Mouse (Mus musculus): ENCODE data around the gene Sstr3. TPM values are rescaled to one million over a fixed set of nuclear protein-coding genes. Genes with fewer than 3 reads are reported as not detected.
A peak's percentile ranks its signal among the peaks of the same experiment; 100 is the strongest.

Sstr3 gene
- polyA plus RNA-seq, 1 experiment from 2014 or later: 0.36 TPM

DNA sequence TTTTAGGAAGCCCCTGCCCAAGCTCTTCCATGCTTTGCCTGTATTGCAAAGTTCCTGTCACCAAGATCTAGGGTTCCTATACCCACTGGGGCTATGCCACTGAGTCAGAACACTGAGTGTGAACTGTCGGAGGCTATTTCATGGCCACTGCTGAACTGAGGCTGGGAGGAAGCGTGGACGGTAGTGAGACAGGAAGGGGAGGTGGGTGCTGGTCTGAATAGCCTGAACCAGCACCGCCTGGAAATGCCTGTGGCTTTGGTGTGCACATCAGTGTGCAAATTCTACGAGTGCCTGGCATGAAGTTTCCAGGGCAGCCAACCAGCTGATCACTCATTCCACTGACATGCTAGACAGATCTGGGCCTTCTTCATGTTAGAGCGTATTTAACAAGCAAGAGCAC, 22.6 kb downstream of the Sstr3 start:
- no peak overlapping the region for H3K4me3 ChIP-seq (ENCODE audit: low read length)
- ATAC-seq (ENCODE audit: low FRiP score, low TSS enrichment): no peak
- peaks cover under 1% of the 10 kb centered on the region; the same call in 1 of the 2 replicates for H3K4me1 ChIP-seq (ENCODE audit: insufficient read depth, low read length)
- no peaks in the 10 kb centered on the region for H3K9me3 ChIP-seq (ENCODE audit: low read length)
- H3K4me2 ChIP-seq (replicated peaks; ENCODE audit: low read depth, low read length): no peak overlapping the region
- H3K9ac ChIP-seq (replicated peaks; ENCODE audit: low read length): no peak overlapping the region
- H3K27ac ChIP-seq (ENCODE audit: low read length): no peak overlapping the region
- no peaks in the 10 kb centered on the region for H3K27me3 ChIP-seq (ENCODE audit: insufficient read depth, low read length)
- WGBS: 70% methylated on average over 6 of the region's 6 CpGs
- no peaks in the 10 kb centered on the region for H3K36me3 ChIP-seq (ENCODE audit: insufficient read depth, low read length)

DNA sequence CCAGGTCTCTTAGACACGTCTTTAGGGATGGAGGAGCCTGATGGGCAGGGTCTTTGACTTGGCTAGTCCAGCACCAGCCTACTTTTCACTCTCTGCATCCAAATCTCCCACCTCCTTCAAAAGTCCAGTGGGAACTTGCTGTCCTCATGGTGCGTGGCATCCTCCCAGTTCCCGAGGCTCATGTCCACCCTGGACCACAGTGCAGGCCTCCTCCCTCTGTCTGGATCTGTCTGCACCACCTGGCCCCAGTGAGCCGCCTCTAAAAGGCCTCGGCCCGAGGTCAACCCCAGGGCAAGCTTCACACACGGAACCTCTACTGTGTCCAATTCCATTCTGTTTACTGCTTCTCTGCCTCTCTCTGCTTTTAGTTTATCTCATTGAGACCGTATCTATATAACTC, 23.2 kb downstream of the Sstr3 start:
- no peaks in the 10 kb centered on the region for H3K9me3 ChIP-seq (ENCODE audit: low read length)
- no peak overlapping the region for H3K4me2 ChIP-seq (replicated peaks; ENCODE audit: low read depth, low read length)
- H3K27me3 ChIP-seq (ENCODE audit: insufficient read depth, low read length): no peaks in the 10 kb centered on the region
- ATAC-seq (ENCODE audit: low FRiP score, low TSS enrichment): no peak
- no peaks in the 10 kb centered on the region for H3K4me1 ChIP-seq (ENCODE audit: insufficient read depth, low read length)
- H3K27ac ChIP-seq (ENCODE audit: low read length): no peak overlapping the region
- no peak overlapping the region for H3K4me3 ChIP-seq (ENCODE audit: low read length)
- WGBS: 62% methylated on average over 8 of the region's 8 CpGs
- no peak overlapping the region for H3K9ac ChIP-seq (replicated peaks; ENCODE audit: low read length)
- H3K36me3 ChIP-seq (ENCODE audit: insufficient read depth, low read length): no peaks in the 10 kb centered on the region

DNA sequence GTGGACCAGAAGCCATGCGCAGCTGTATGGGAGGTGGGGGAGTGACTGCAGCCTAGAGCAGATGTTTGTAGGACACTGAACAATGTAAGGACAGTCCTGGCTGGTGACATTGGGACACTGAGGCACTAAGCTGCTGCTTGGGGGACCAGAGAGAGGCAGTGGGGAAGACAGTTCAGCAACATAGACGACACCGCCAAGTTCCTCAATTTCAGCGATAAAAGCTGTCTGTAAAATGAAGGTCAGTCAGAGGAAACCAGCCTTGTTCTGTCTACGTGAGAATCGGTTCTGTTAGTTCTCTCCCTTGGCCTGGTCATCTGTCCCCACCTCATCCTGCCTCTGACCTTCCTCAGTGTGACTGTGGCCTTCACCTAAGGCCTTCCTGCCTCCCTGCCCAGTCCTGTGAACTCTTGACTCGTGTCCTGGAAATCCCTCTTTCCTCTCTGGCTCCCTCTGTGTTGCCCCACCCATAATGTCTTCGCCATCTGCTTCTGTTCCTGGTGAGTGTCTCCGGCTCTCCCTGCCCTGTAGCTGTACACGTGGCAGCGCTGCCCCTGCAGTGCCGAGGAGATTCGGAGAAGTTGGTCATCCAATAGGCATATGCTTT, 24.3 kb downstream of the Sstr3 start:
- ATAC-seq (ENCODE audit: low FRiP score, low TSS enrichment): no peak
- Histone ChIP-seq H3K9me3 (ENCODE audit: low read length) (no peaks in the 10 kb centered on the region), H3K36me3 (ENCODE audit: insufficient read depth, low read length) (no peaks in the 10 kb centered on the region), H3K27me3 (ENCODE audit: insufficient read depth, low read length) (no peaks in the 10 kb centered on the region), H3K4me1 (ENCODE audit: insufficient read depth, low read length) (no peaks in the 10 kb centered on the region), H3K4me3 (ENCODE audit: low read length) (no peak overlapping the region), H3K4me2 (replicated peaks; ENCODE audit: low read depth, low read length) (no peak overlapping the region), H3K9ac (replicated peaks; ENCODE audit: low read length) (no peak overlapping the region), H3K27ac (ENCODE audit: low read length) (no peak overlapping the region)
- 70% methylated on average over 13 of the region's 13 CpGs for WGBS

DNA sequence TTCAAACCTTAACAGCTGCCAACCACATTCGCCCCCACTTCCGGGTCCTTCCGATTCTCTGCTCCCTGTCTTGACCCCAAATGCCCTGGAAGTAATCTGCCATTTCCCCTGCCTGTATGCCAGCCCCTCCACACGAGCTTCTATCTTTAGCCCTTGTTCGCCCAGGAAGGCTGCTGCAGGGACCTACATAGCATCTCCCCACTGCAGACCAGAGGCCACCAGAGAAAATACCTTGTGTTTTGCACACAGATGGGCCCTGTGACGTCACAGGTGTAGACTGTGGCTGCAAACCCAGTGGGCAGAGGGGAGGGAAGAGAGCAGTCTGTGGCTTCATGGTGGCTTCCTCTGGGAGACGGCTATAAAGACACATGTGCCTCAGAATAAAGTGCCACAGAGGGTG, 26.3 kb downstream of the Sstr3 start:
- Histone ChIP-seq H3K9me3 (ENCODE audit: low read length) (no peaks in the 10 kb centered on the region), H3K27me3 (ENCODE audit: insufficient read depth, low read length) (no peaks in the 10 kb centered on the region), H3K4me2 (replicated peaks; ENCODE audit: low read depth, low read length) (no peak overlapping the region), H3K27ac (ENCODE audit: low read length) (no peak overlapping the region), H3K36me3 (ENCODE audit: insufficient read depth, low read length) (no peaks in the 10 kb centered on the region), H3K4me1 (ENCODE audit: insufficient read depth, low read length) (0 out of 2 replicates have a peak, but pooled peaks cover 3% of the 10 kb centered on the region), H3K9ac (replicated peaks; ENCODE audit: low read length) (no peak overlapping the region), H3K4me3 (ENCODE audit: low read length) (no peak overlapping the region)
- WGBS: 55% methylated on average over 7 of the region's 7 CpGs
- no peak for ATAC-seq (ENCODE audit: low FRiP score, low TSS enrichment)

DNA sequence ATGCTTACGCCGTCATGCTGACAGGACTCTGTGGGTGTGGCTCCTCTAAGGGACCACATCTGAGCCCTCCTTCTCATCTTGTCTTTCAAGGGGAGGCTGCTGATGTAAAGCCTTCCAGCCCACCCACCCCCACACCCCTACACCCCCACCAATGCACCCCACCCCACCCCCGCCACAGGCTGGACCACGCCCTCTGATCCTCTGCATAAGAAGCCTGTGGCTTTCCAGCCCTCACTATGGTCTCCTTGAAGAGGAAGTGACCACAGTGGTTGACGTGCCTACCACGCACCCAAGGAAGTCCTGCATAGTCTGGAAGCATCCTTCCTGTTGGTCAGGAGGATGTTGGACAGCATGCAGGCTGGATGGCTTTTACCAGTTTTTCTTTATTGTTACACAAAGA, 28.7 kb downstream of the Sstr3 start:
- Histone ChIP-seq H3K36me3 (ENCODE audit: insufficient read depth, low read length) (no peaks in the 10 kb centered on the region), H3K4me2 (replicated peaks; ENCODE audit: low read depth, low read length) (no peak overlapping the region), H3K27ac (ENCODE audit: low read length) (no peak overlapping the region), H3K4me1 (ENCODE audit: insufficient read depth, low read length) (peaks cover 16% of the 10 kb centered on the region; the same call in 1 of the 2 replicates), H3K4me3 (ENCODE audit: low read length) (no peak overlapping the region), H3K9ac (replicated peaks; ENCODE audit: low read length) (no peak overlapping the region), H3K9me3 (ENCODE audit: low read length) (no peaks in the 10 kb centered on the region), H3K27me3 (ENCODE audit: insufficient read depth, low read length) (no peaks in the 10 kb centered on the region)
- no peak for ATAC-seq (ENCODE audit: low FRiP score, low TSS enrichment)
- 83% methylated on average over 6 of the region's 6 CpGs for WGBS

DNA sequence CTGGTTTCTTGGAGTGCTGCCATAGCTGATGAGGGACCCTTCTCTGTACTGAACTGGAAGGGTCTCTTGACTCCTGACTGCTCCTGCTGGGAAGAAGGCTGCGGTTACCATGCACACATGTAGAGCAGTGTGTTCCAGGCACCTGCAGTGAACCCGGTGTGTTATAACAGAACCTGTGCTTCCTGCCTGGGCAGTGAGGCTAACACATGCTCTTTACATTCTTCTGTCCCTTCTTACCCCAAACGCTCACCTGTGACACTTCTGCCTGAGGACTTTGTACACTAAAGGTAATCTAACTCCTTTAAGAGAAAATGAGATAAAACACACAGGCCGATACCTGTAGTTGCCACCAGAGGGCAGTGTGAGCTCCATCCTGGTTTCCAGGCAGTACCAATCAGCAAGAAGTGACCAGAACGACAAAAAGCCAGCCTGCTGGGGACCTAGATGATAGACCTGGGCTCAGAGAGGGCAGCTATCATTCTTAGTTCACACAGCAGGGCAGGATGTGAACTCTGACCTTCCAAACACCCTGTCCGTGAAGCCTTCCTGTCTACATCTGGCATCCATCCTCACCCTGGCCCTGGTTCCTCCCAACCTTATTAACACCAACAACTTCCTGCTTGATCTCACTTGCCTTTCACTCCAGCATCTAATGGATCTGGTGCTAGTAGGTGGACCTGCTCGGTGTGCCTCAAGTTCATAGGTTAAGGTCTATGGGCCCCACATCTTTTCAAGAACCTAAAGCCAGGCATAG, 29.9 kb downstream of the Sstr3 start:
- Histone ChIP-seq H3K9ac (replicated peaks; ENCODE audit: low read length) (peak overlapping the region; percentile 45), H3K36me3 (ENCODE audit: insufficient read depth, low read length) (no peaks in the 10 kb centered on the region), H3K27me3 (ENCODE audit: insufficient read depth, low read length) (no peaks in the 10 kb centered on the region), H3K4me1 (ENCODE audit: insufficient read depth, low read length) (peaks cover 22% of the 10 kb centered on the region; the same call in 1 of the 2 replicates), H3K4me2 (replicated peaks; ENCODE audit: low read depth, low read length) (no peak overlapping the region), H3K4me3 (ENCODE audit: low read length) (no peak overlapping the region), H3K9me3 (ENCODE audit: low read length) (no peaks in the 10 kb centered on the region), H3K27ac (ENCODE audit: low read length) (no peak overlapping the region)
- WGBS: 24% methylated on average over 7 of the region's 7 CpGs
- 0 out of 2 replicates have a peak, but pooled peaks have one; percentile 8 for ATAC-seq (ENCODE audit: low FRiP score, low TSS enrichment)

DNA sequence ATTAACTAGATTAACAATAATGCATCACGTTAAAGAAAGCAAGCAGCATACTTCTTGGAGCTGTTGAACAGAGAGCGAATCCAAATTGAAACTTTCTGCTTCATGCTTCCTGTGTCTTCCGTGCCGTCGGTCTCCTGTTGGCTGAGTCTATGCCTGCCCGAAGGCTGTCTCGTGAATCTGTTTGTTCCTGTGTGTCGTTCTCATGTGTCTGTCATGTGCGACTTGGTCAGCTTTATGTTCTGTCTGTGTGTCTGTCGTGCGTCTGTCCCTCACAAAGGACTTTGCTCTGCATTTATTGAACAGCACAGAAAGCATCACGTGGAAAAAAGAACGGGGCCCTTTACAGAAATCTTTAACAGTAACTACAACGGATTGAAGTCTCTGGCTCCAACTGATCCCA, 31.5 kb downstream of the Sstr3 start:
- peak overlapping the region; percentile 16; the same call in 1 of the 2 replicates for H3K27ac ChIP-seq (ENCODE audit: low read length)
- no peaks in the 10 kb centered on the region for H3K9me3 ChIP-seq (ENCODE audit: low read length)
- no peak overlapping the region for H3K9ac ChIP-seq (replicated peaks; ENCODE audit: low read length)
- no peak overlapping the region for H3K4me3 ChIP-seq (ENCODE audit: low read length)
- 77% methylated on average over 14 of the region's 14 CpGs for WGBS
- H3K27me3 ChIP-seq (ENCODE audit: insufficient read depth, low read length): no peaks in the 10 kb centered on the region
- H3K4me2 ChIP-seq (replicated peaks; ENCODE audit: low read depth, low read length): no peak overlapping the region
- no peak for ATAC-seq (ENCODE audit: low FRiP score, low TSS enrichment)
- H3K4me1 ChIP-seq (ENCODE audit: insufficient read depth, low read length): peaks cover 22% of the 10 kb centered on the region; the same call in 1 of the 2 replicates
- H3K36me3 ChIP-seq (ENCODE audit: insufficient read depth, low read length): no peaks in the 10 kb centered on the region

DNA sequence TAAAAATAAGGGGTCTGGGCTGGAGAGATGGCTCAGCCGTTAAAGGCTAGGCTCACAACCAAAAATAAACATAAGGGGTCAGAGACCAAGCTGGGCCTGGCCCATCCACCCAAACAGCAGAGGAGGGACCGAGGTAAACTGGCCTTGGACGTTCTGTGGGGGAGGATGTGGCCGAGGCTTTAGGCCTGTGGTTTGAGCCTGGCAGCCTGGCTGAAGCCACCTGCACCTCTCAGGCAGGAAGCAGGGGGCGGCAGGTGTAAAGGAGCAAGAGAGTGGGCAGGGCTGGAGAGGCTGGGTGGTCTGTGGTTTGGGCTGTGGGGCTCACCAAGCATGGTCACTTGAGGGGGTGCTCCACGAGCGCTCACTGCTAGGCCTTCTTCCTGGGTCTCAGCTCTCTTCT, 32.5 kb downstream of the Sstr3 start:
- no peak overlapping the region for H3K27ac ChIP-seq (ENCODE audit: low read length)
- ATAC-seq (ENCODE audit: low FRiP score, low TSS enrichment): no peak
- 0 out of 2 replicates have a peak overlapping the region, but pooled peaks have one; percentile 2 for H3K9ac ChIP-seq (replicated peaks; ENCODE audit: low read length)
- no peaks in the 10 kb centered on the region for H3K36me3 ChIP-seq (ENCODE audit: insufficient read depth, low read length)
- 42% methylated on average over 7 of the region's 7 CpGs for WGBS
- peaks cover 22% of the 10 kb centered on the region; the same call in 1 of the 2 replicates for H3K4me1 ChIP-seq (ENCODE audit: insufficient read depth, low read length)
- no peaks in the 10 kb centered on the region for H3K27me3 ChIP-seq (ENCODE audit: insufficient read depth, low read length)
- no peaks in the 10 kb centered on the region for H3K9me3 ChIP-seq (ENCODE audit: low read length)
- H3K4me2 ChIP-seq (replicated peaks; ENCODE audit: low read depth, low read length): no peak overlapping the region
- no peak overlapping the region for H3K4me3 ChIP-seq (ENCODE audit: low read length)

DNA sequence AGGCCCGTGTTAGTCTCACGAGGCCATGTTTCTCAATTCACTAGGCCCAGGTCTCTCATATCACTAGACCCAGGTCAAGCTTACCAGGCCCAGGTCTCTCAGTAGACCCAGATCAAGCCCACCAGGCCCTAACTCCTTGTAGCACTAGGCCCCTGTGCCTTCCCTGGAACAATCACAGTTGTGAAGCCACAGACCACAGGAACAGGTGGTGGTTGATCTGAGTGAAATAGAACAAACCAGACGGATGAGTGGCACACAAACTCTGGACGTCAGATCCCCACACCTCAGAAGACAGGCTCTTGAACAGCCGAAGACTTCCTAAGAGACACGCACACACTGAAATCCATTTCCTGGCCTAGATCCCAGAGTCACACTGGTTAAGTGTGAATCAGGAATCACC, 33.7 kb downstream of the Sstr3 start:
- no peaks in the 10 kb centered on the region for H3K27me3 ChIP-seq (ENCODE audit: insufficient read depth, low read length)
- no peak for ATAC-seq (ENCODE audit: low FRiP score, low TSS enrichment)
- H3K27ac ChIP-seq (ENCODE audit: low read length): no peak overlapping the region
- no peak overlapping the region for H3K9ac ChIP-seq (replicated peaks; ENCODE audit: low read length)
- no peaks in the 10 kb centered on the region for H3K36me3 ChIP-seq (ENCODE audit: insufficient read depth, low read length)
- 89% methylated on average over 6 of the region's 6 CpGs for WGBS
- H3K4me2 ChIP-seq (replicated peaks; ENCODE audit: low read depth, low read length): no peak overlapping the region
- H3K4me3 ChIP-seq (ENCODE audit: low read length): no peak overlapping the region
- H3K4me1 ChIP-seq (ENCODE audit: insufficient read depth, low read length): peaks cover 22% of the 10 kb centered on the region; the same call in 1 of the 2 replicates
- H3K9me3 ChIP-seq (ENCODE audit: low read length): no peaks in the 10 kb centered on the region

DNA sequence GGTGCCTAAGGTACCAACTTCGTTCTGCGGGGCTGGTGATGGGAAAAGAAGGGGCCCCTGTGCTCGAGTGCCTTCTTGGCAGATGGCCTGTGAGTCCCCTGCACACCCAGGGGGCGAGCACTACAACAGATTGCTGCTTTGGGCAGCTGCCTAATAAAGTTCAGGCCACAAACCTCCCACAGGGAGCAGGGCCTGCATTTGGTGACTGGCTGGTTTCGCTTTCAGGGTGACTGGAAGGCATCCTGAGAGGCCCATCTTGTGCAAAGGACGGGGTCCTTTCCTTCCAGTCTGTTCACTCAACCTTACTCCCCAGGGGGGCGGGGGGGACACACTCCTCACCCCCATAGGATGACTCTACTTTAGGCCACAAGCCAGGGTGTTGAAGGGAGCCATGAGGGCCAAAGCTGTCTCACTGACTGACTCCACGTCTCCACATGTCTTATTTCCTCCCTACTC, 34.3 kb downstream of the Sstr3 start:
- Histone ChIP-seq H3K4me3 (ENCODE audit: low read length) (no peak overlapping the region), H3K4me1 (ENCODE audit: insufficient read depth, low read length) (peaks cover 22% of the 10 kb centered on the region; the same call in 1 of the 2 replicates), H3K4me2 (replicated peaks; ENCODE audit: low read depth, low read length) (no peak overlapping the region), H3K27ac (ENCODE audit: low read length) (no peak overlapping the region), H3K27me3 (ENCODE audit: insufficient read depth, low read length) (no peaks in the 10 kb centered on the region), H3K9ac (replicated peaks; ENCODE audit: low read length) (no peak overlapping the region), H3K36me3 (ENCODE audit: insufficient read depth, low read length) (no peaks in the 10 kb centered on the region), H3K9me3 (ENCODE audit: low read length) (peaks cover under 1% of the 10 kb centered on the region; the same call in 1 of the 2 replicates)
- 62% methylated on average over 8 of the region's 8 CpGs for WGBS
- no peak for ATAC-seq (ENCODE audit: low FRiP score, low TSS enrichment)

Data from kidney, embryonic 16.5 days (tissue).